Mouse (Mus musculus) mouse embryonic stem cell (cell line): ENCODE results near the gene C2cd3.

Experiments
- in situ Hi-C, 2 experiments: fragments of 300-500 bp; cut with MboI; formaldehyde crosslinking; loops; 1 replicate in 1 of 2; 3 replicates in 1 of 2; pipeline ENCODE4 v1.14.3; 2019 to 2020; ENCODE audit warnings: low sequenced_read_pairs in 2 of 2, low pct_unique_long_range_greater_than_20kb in 1 of 2, mixed read lengths in 1 of 2; ENCODE audit not compliant: unreplicated experiment in 1 of 2

The C2cd3 gene

GRCm38 (mm10) chr7:100493117-100493483 is 121.1 kb downstream of the C2cd3 start, which contains the start of gene Ucp2:
Ucp2 (plus strand) TSS chr7:100493337.
- in situ Hi-C loops = no loop called here

GRCm38 (mm10) chr7:100493484-100494414 is 121.7 kb downstream of the C2cd3 start:
- in situ Hi-C loops = no loop called here

- in situ Hi-C loops = no loop called here
Measured at GRCm38 (mm10) chr7:100494415-100494831, 122.4 kb downstream of the C2cd3 start.

GRCm38 (mm10) chr7:100495042-100495441 is 123.0 kb downstream of the C2cd3 start:
- in situ Hi-C loops = no loop called here

GRCm38 (mm10) chr7:100495581-100496251 is 123.7 kb downstream of the C2cd3 start:
- in situ Hi-C loops = no loop called here

GRCm38 (mm10) chr7:100496371-100496770 is 124.3 kb downstream of the C2cd3 start:
- in situ Hi-C loops = no loop called here

GRCm38 (mm10) chr7:100496791-100497190 is 124.8 kb downstream of the C2cd3 start:
- in situ Hi-C loops = no loop called here

- in situ Hi-C loops = no loop called here
Measured at GRCm38 (mm10) chr7:100497402-100497801, 125.4 kb downstream of the C2cd3 start.

- in situ Hi-C loops = no loop called here
Measured at GRCm38 (mm10) chr7:100497982-100498381, 125.9 kb downstream of the C2cd3 start.

GRCm38 (mm10) chr7:100499465-100499864 is 127.4 kb downstream of the C2cd3 start:
- in situ Hi-C loops = no loop called here

GRCm38 (mm10) chr7:100500276-100500977 is 128.4 kb downstream of the C2cd3 start:
- in situ Hi-C loops = no loop called here

- in situ Hi-C loops = no loop called here
Measured at GRCm38 (mm10) chr7:100501027-100501843, 129.2 kb downstream of the C2cd3 start.

GRCm38 (mm10) chr7:100501844-100502373 is 129.9 kb downstream of the C2cd3 start:
- in situ Hi-C loops = no loop called here

- in situ Hi-C loops = no loop called here
Measured at GRCm38 (mm10) chr7:100502374-100502922, 130.4 kb downstream of the C2cd3 start.

- in situ Hi-C loops = no loop called here
Measured at GRCm38 (mm10) chr7:100503076-100503475, 131.0 kb downstream of the C2cd3 start.

- in situ Hi-C loops = no loop called here
Measured at GRCm38 (mm10) chr7:100504740-100505487, 132.9 kb downstream of the C2cd3 start.

- in situ Hi-C loops = no loop called here
Measured at GRCm38 (mm10) chr7:100506494-100506893, 134.5 kb downstream of the C2cd3 start.
